24 mouse cellular contexts compared by ENCODE assay signal in the genomic region with DNA sequence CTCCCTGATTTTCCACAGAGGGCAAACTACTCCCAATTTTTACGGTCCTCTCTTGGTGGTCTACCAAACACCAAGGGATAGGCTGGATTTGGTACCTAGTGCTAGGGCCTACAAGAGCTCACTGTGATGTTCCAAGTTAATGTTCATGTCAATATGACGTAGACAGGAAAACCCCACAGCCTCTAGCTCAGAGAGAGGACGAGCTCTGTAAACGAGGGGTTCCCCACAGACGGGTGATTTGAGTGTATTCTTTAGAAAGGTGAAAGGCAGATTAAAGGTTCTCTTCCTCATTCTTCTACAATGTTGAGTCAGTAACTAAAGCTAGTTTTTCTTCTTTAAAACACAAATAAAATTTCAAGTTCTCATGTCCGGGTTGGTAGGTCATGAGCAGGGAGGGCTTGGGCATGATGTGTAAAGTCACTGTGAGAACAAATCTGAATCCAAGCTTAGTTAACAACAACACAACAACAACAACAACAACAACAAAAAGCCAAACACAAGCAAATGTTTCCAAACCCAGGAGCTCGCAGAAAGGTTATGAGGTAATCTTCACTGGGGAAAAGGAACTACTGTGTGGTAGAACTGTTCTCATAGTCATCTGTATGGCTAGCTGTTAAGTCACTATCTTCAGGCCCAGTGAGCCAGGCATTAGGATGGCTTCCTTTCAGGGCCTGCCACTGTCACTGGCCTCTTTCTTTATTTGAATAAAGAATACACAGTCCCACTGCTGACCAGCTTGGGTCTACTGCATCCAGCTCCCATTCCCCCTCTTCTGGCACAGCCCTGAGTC.
DNase-seq lines count a peak whose midpoint lies in the region; ATAC-seq and TF ChIP-seq lines count a peak whose summit lies in the region.
"Had no signal": no experiment of that assay in that cellular context is flagged by ENCODE, and none has a peak within 500 bp of the region (broad histone marks: within the 10 kb centered on the region; RNA-seq: fewer than 3 reads in every experiment).

No protein-coding gene starts in this region.

- no peak for ATAC-seq in liver, postnatal 0 days
- no peak for ATAC-seq in liver, embryonic 12.5 days
- peak; percentile 87 for ATAC-seq in activated CD4-positive, CD25-positive, alpha-beta regulatory T cell, adult 4 months
- peak; percentile 87 for ATAC-seq in inflammation-experienced regulatory T-cells, adult 6 months
- ATAC-seq: intestine, embryonic 16.5 days; midbrain, embryonic 15.5 days had no signal

- 80% methylated on average over 7 of the region's 7 CpGs for WGBS in liver, postnatal 0 days (ENCODE audit: insufficient replicate concordance)
- 81% methylated on average over 7 of the region's 7 CpGs for WGBS in liver, embryonic 12.5 days (ENCODE audit: insufficient replicate concordance)

- H3K36me3 ChIP-seq in liver, postnatal 0 days (replicated peaks; ENCODE audit: insufficient read depth, low read length), result peaks cover 2% of the 10 kb centered on the region; the same call in 1 of the 2 replicates
- H3K36me3 ChIP-seq in liver, embryonic 12.5 days, result peaks cover 4% of the 10 kb centered on the region; the same call in 1 of the 2 replicates
- H3K36me3 ChIP-seq: embryonic facial prominence, embryonic 10.5 days; heart, embryonic 10.5 days; neural tube, embryonic 12.5 days had no signal

- no peaks in the 10 kb centered on the region for H3K27me3 ChIP-seq in liver, postnatal 0 days (ENCODE audit: insufficient read depth, low read length)
- H3K27me3 ChIP-seq in liver, embryonic 12.5 days (replicated peaks), result no peaks in the 10 kb centered on the region
- H3K27me3 ChIP-seq: limb, embryonic 12.5 days; midbrain, embryonic 15.5 days; neural tube, embryonic 12.5 days had no signal

- no peak overlapping the region for H3K9ac ChIP-seq in liver, postnatal 0 days (replicated peaks)
- no peak overlapping the region for H3K9ac ChIP-seq in liver, embryonic 12.5 days
- H3K9ac ChIP-seq: hindbrain, embryonic 14.5 days; limb, embryonic 12.5 days; midbrain, embryonic 15.5 days; neural tube, embryonic 12.5 days had no signal

- 0 out of 2 replicates have a peak overlapping the region, but pooled peaks have one; percentile 19 for H3K27ac ChIP-seq in liver, postnatal 0 days (ENCODE audit: low read depth)
- H3K27ac ChIP-seq in liver, embryonic 12.5 days, result no peak overlapping the region
- H3K27ac ChIP-seq: embryonic facial prominence, embryonic 10.5 days; heart, embryonic 10.5 days; hindbrain, embryonic 14.5 days; limb, embryonic 12.5 days; midbrain, embryonic 15.5 days; neural tube, embryonic 12.5 days had no signal

- no peak for TF ChIP-seq CTCF in liver, postnatal 0 days (IDR thresholded peaks at IDR 0.05; ENCODE audit: low read depth)

- H3K9me3 ChIP-seq in liver, postnatal 0 days (ENCODE audit: low read length), result no peaks in the 10 kb centered on the region
- no peaks in the 10 kb centered on the region for H3K9me3 ChIP-seq in liver, embryonic 12.5 days (replicated peaks)
- H3K9me3 ChIP-seq: embryonic facial prominence, embryonic 10.5 days; heart, embryonic 10.5 days; limb, embryonic 12.5 days; midbrain, embryonic 15.5 days; neural tube, embryonic 12.5 days had no signal

- H3K4me2 ChIP-seq in liver, postnatal 0 days (ENCODE audit: low read depth, low read length), result no peak overlapping the region
- no peak overlapping the region for H3K4me2 ChIP-seq in liver, embryonic 12.5 days
- H3K4me2 ChIP-seq: hindbrain, embryonic 14.5 days; limb, embryonic 12.5 days; liver, embryonic 11.5 days; midbrain, embryonic 15.5 days; neural tube, embryonic 12.5 days had no signal

- H3K4me1 ChIP-seq in liver, postnatal 0 days (ENCODE audit: insufficient read depth), result peaks cover 56% of the 10 kb centered on the region
- peaks cover 29% of the 10 kb centered on the region for H3K4me1 ChIP-seq in liver, embryonic 12.5 days
- H3K4me1 ChIP-seq: midbrain, embryonic 15.5 days had no signal

- DNase-seq in liver, postnatal 0 days, result no peak
- DNase-seq in adrenal gland, postnatal 10 days, result no peak
- no peak for DNase-seq in adrenal gland, adult (ENCODE audit: inconsistent age in 2 of 2, low spot score in 1 of 2)
- DNase-seq in cerebellum, postnatal 14 days, result no peak
- no peak for DNase-seq in cerebellum, adult 8-10 months
- DNase-seq: cerebellum, adult 2 months; gastrocnemius, postnatal 36 days; heart, postnatal 4 days; kidney, adult 9 months; kidney, postnatal 14 days; layer of hippocampus, postnatal 36 days; lung, adult 2 months; right cerebral cortex, adult 18-20 months had no signal

- H3K4me3 ChIP-seq in liver, postnatal 0 days (ENCODE audit: low read depth, low read length), result no peak overlapping the region
- no peak overlapping the region for H3K4me3 ChIP-seq in liver, embryonic 12.5 days
- H3K4me3 ChIP-seq: embryonic facial prominence, embryonic 10.5 days; heart, embryonic 10.5 days; limb, embryonic 12.5 days; midbrain, embryonic 15.5 days; neural tube, embryonic 12.5 days had no signal

- TF ChIP-seq EP300 in liver, postnatal 0 days (IDR thresholded peaks at IDR 0.05; ENCODE audit: low read depth), result no peak

Comparison
In these comparisons a context has a peak if more than half of its experiments do, and no peak if none do; other contexts are left out.
1. ATAC-seq: peak in activated CD4-positive, CD25-positive, alpha-beta regulatory T cell, adult 4 months (single experiment) and inflammation-experienced regulatory T-cells, adult 6 months (single experiment); none in liver, postnatal 0 days (single experiment) and liver, embryonic 12.5 days (single experiment).